In the genomic region with DNA sequence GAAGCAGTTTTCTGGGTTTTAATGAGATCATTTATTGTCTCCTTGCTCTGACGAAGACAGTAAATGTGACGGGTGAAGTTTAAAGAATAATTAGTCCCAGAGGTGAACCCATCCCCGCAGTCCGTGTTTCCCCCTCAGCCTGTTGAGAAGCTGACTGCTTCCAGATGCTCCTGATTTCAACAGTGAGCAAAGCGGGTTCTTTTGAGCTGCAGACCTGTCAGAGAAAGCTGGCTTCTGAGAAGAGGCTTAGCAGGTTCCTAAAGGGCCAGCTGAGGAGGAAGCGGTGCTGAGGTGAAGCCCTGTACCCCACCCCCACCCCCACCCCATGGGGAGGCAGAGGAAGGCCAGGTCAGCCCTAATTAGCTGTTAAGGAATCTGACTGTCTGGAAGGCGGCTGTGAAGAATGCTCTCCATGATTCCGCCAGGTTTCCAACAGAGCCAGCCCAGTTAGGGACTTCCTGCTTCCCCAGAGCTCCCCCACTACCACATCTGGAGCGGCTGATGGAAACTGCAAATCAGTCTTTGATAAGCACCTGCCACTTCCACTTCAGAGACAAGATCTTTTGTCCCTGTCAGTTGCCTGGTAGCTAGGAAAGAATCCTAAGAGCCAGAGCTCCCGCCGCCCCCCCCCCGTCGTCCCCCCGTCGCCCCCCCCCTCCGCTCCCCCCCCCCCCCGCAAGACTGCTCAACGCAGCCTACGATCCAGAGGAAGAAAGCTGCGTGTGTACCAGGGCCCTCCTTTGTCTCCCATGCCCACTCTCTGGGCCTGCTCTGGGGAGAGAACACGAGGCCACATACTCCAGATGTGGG, we compare ENCODE assay signal across 8 mouse cellular contexts. TPM values are rescaled to one million over a fixed set of nuclear protein-coding genes. Genes with fewer than 3 reads are reported as not detected.
DNase-seq lines count a peak whose midpoint lies in the region; ATAC-seq and TF ChIP-seq lines count a peak whose summit lies in the region.

No protein-coding gene starts in this region.

- WGBS in heart, embryonic 12.5 days: 6% methylated on average over 12 of the region's 21 CpGs
- 26% methylated on average over 10 of the region's 21 CpGs for WGBS in liver, embryonic 13.5 days (ENCODE audit: insufficient replicate concordance)

- H3K27me3 ChIP-seq in heart, embryonic 12.5 days (replicated peaks): no peaks in the 10 kb centered on the region
- no peaks in the 10 kb centered on the region for H3K27me3 ChIP-seq in G1E (ENCODE audit: insufficient read depth, low read length)
- H3K27me3 ChIP-seq in liver, embryonic 13.5 days: no peaks in the 10 kb centered on the region

- H3K9ac ChIP-seq in heart, embryonic 12.5 days: peak overlapping the region; percentile 44; the same call in 1 of the 2 replicates
- H3K9ac ChIP-seq in liver, embryonic 13.5 days: no peak overlapping the region

- TF ChIP-seq CTCF in G1E (IDR thresholded peaks at IDR 0.05; ENCODE audit: low read depth, low read length): no peak

- peaks cover 50% of the 10 kb centered on the region for H3K4me1 ChIP-seq in heart, embryonic 12.5 days (replicated peaks)
- H3K4me1 ChIP-seq in G1E (ENCODE audit: insufficient read depth, low read depth, low read length): no peaks in the 10 kb centered on the region
- peaks cover 42% of the 10 kb centered on the region for H3K4me1 ChIP-seq in liver, embryonic 13.5 days (replicated peaks)

- H3K36me3 ChIP-seq in heart, embryonic 12.5 days: no peaks in the 10 kb centered on the region
- H3K36me3 ChIP-seq in G1E (replicated peaks): no peaks in the 10 kb centered on the region
- H3K36me3 ChIP-seq in liver, embryonic 13.5 days: no peaks in the 10 kb centered on the region

- intact Hi-C loops in heart, postnatal 25 days (cut with DNase I): no loop called here
- intact Hi-C loops in left cerebral cortex, postnatal 36 days (cut with DNase I): no loop called here

- peak; percentile 51 for ATAC-seq in heart, embryonic 12.5 days (ENCODE audit: insufficient number of reproducible peaks, low FRiP score)
- no peak for ATAC-seq in G1E (ENCODE audit: extremely low read depth, insufficient number of reproducible peaks, low FRiP score, poor library complexity, severe bottlenecking)
- no peak for ATAC-seq in liver, embryonic 13.5 days (ENCODE audit: low read depth)

- H3K27ac ChIP-seq in heart, embryonic 12.5 days (ENCODE audit: poor library complexity, severe bottlenecking): peak overlapping the region; percentile 81
- H3K27ac ChIP-seq in liver, embryonic 13.5 days: no peak overlapping the region

- peak overlapping the region; percentile 13; the same call in 1 of the 2 replicates for H3K4me3 ChIP-seq in heart, embryonic 12.5 days
- no peak overlapping the region for H3K4me3 ChIP-seq in G1E (ENCODE audit: low read depth, low read length)
- H3K4me3 ChIP-seq in liver, embryonic 13.5 days (replicated peaks): no peak overlapping the region

- H3K9me3 ChIP-seq in heart, embryonic 12.5 days (replicated peaks): no peaks in the 10 kb centered on the region; the same call in 1 of the 2 replicates
- peaks cover 64% of the 10 kb centered on the region for H3K9me3 ChIP-seq in G1E (replicated peaks)
- no peaks in the 10 kb centered on the region for H3K9me3 ChIP-seq in liver, embryonic 13.5 days (replicated peaks)

- peak overlapping the region; percentile 60 for H3K4me2 ChIP-seq in heart, embryonic 12.5 days
- H3K4me2 ChIP-seq in liver, embryonic 13.5 days: peak overlapping the region; percentile 2; the same call in 1 of the 2 replicates

- no peak for DNase-seq in heart, postnatal 25 days (ENCODE audit: low spot score)
- peak; percentile 8 for DNase-seq in G1E (ENCODE audit: low spot score)
- peak; percentile 89 for DNase-seq in forelimb bud, embryonic 11.5 days (ENCODE audit: low read depth, low spot score)
- no peak for DNase-seq in liver, embryonic 13.5 days
- DNase-seq in right cerebral cortex, adult 2 months (ENCODE audit: low spot score in 2 of 2): no peak
- DNase-seq in frontal cortex, postnatal 10 days (ENCODE audit: low spot score in 2 of 2): no peak
- no peak for DNase-seq in left cerebral cortex, postnatal 36 days (ENCODE audit: low spot score in 2 of 2)

RNA-seq across cellular contexts. Expression of a gene that starts 25.4 kb away (rescaled TPM):
- polyA plus RNA-seq in heart, embryonic 12.5 days (2016; fragmentation: Nextera tagmentation; extraction: Ambion mirVana): 6.7 and 10.2 TPM in 2 replicates
- total RNA-seq in heart, postnatal 25 days (2021): 1 to 10 TPM; 1.6 to 3.3 TPM
- not detected in 2 replicates for total RNA-seq in G1E (2014; fragmentation: Nextera tagmentation)
- total RNA-seq in G1E (2017): 0.17 and 0.22 TPM in 2 replicates
- polyA plus RNA-seq in G1E (2012): not detected in 2 replicates
- 1.5 and 1.8 TPM in 2 replicates for polyA plus RNA-seq in liver, embryonic 13.5 days (2015; fragmentation: Nextera tagmentation; extraction: Ambion mirVana)
- total RNA-seq in left cerebral cortex, postnatal 36 days (2021): 1 to 10 TPM; 1.2 to 2.3 TPM

RNA-seq across cellular contexts. Expression of a gene that starts 59.1 kb away (rescaled TPM):
- polyA plus RNA-seq in heart, embryonic 12.5 days (2016; fragmentation: Nextera tagmentation; extraction: Ambion mirVana): 18.1 and 18.8 TPM in 2 replicates
- total RNA-seq in heart, postnatal 25 days (2021): 1 to 10 TPM; 3.9 to 5.7 TPM
- total RNA-seq in G1E (2014; fragmentation: Nextera tagmentation) (not detected in 2 replicates), G1E (2017) (0.06 and 0.11 TPM in 2 replicates)
- polyA plus RNA-seq in G1E (2012): not detected in 2 replicates
- polyA plus RNA-seq in liver, embryonic 13.5 days (2015; fragmentation: Nextera tagmentation; extraction: Ambion mirVana): 0.93 and 1.2 TPM in 2 replicates
- 10 to 100 TPM; 11.1 to 17.6 TPM for total RNA-seq in left cerebral cortex, postnatal 36 days (2021)

Comparison
In these comparisons a context has a peak if more than half of its experiments do, and no peak if none do; other contexts are left out.
1. DNase-seq: peak in G1E (single experiment) and forelimb bud, embryonic 11.5 days (single experiment); none in heart, postnatal 25 days (single experiment), liver, embryonic 13.5 days (single experiment), right cerebral cortex, adult 2 months (0 of 2), frontal cortex, postnatal 10 days (0 of 2) and left cerebral cortex, postnatal 36 days (0 of 2).
2. RNA of a gene that starts 59.1 kb away (total RNA-seq): 11.1 to 17.6 TPM in left cerebral cortex, postnatal 36 days and 3.9 to 5.7 TPM in heart, postnatal 25 days; 0.06 to 0.11 TPM in G1E; every median in the first group is over 4 times any median in the second.